Mouse (Mus musculus) cerebellum, adult 11 months (tissue): ENCODE data around the gene Zfp973.
"Not testable (repeated sequence)": the region's sequence is repeated elsewhere in the genome, so short reads cannot be mapped to it uniquely, and the experiment has no call there.

Experiments used
- DNase-seq: peaks from one replicate; pipeline ENCODE4 v3.0.0; 2022

The Zfp973 gene

GRCm38 (mm10) chr2:176670222-176670621 is at the start of gene Zfp973:
Gene Zfp973 (plus strand): TSS chr2:176670522.
- DNase-seq: not testable (repeated sequence)

DNA sequence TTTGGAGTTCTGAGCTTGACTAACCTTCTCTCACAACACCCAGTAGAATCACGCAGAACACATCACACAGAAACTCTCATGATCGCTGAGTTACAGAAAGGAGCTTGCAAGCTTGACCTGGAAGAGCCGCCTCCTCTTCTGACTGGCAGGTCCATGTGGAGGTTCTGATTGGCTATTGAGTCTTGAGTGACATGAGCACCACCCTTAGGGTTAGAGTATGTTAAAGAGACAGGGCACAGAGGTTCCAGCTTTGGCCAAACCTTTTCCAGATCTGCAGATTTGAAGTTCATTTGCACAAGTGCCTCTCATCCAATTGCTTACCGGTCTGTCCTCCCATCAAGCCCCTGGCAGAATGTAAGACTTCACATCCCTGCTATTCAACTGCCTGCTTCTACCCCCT is 34.1 kb upstream of the Zfp973 start, which contains the start of gene Gm14308:
Gm14308 (minus strand) TSS at position 101 of the 400 bp plus-strand sequence.
- not testable (repeated sequence) for DNase-seq

- peak; percentile 11 for DNase-seq
Observed at GRCm38 (mm10) chr2:176708051-176708450, 37.7 kb downstream of the Zfp973 start, which contains the start of gene Gm14305. Gene Gm14305 (plus strand): TSS chr2:176708328.
